Mouse (Mus musculus): ENCODE data around the gene Reck. TPM values are rescaled to one million over a fixed set of nuclear protein-coding genes. Genes with fewer than 3 reads are reported as not detected.

Reck gene
- polyA plus RNA-seq, 1 experiment from 2014 or later: 2.1 TPM

Other genes with a start within 250 kb of the Reck start
- 0.75 and 0.91 TPM in 2 replicates for gene Npr2, start 243.6 kb upstream of the Reck start, polyA plus RNA-seq (2015; fragmentation: Nextera tagmentation; extraction: Ambion mirVana)
- 0.14 and 0.66 TPM in 2 replicates for gene Spag8, start 221.9 kb upstream of the Reck start, polyA plus RNA-seq (2015; fragmentation: Nextera tagmentation; extraction: Ambion mirVana)
- gene Hint2, start 219.1 kb upstream of the Reck start, polyA plus RNA-seq (2015; fragmentation: Nextera tagmentation; extraction: Ambion mirVana): 74.1 and 74.7 TPM in 2 replicates
- gene Tmem8b, start 206.6 kb upstream of the Reck start, polyA plus RNA-seq (2015; fragmentation: Nextera tagmentation; extraction: Ambion mirVana): 0.76 and 1.1 TPM in 2 replicates
- 3.2 and 3.3 TPM in 2 replicates for gene Fam221b, start 206.4 kb upstream of the Reck start, polyA plus RNA-seq (2015; fragmentation: Nextera tagmentation; extraction: Ambion mirVana)
- not detected in 2 replicates for gene Olfr70, start 174.7 kb upstream of the Reck start, polyA plus RNA-seq (2015; fragmentation: Nextera tagmentation; extraction: Ambion mirVana)
- gene Olfr71, start 165.3 kb upstream of the Reck start, polyA plus RNA-seq (2015; fragmentation: Nextera tagmentation; extraction: Ambion mirVana): not detected in 2 replicates
- gene Hrct1, start 148.3 kb upstream of the Reck start, polyA plus RNA-seq (2015; fragmentation: Nextera tagmentation; extraction: Ambion mirVana): 1.1 and 1.5 TPM in 2 replicates
- gene Spaar, start 145.5 kb upstream of the Reck start, polyA plus RNA-seq (2015; fragmentation: Nextera tagmentation; extraction: Ambion mirVana): 0.28 and 0.43 TPM in 2 replicates
- not detected in 2 replicates for gene Olfr159, start 104.5 kb upstream of the Reck start, polyA plus RNA-seq (2015; fragmentation: Nextera tagmentation; extraction: Ambion mirVana)
- gene Olfr156, start 51.6 kb upstream of the Reck start, polyA plus RNA-seq (2015; fragmentation: Nextera tagmentation; extraction: Ambion mirVana): not detected in 2 replicates
- 0.03 TPM in 1 of 2 replicates, not detected in the other for gene Olfr157, start 35.3 kb upstream of the Reck start, polyA plus RNA-seq (2015; fragmentation: Nextera tagmentation; extraction: Ambion mirVana)
- not detected in 2 replicates for gene Olfr155, start 24.0 kb upstream of the Reck start, polyA plus RNA-seq (2015; fragmentation: Nextera tagmentation; extraction: Ambion mirVana)
- 32.8 and 36.7 TPM in 2 replicates for gene Glipr2, start 81.9 kb downstream of the Reck start, polyA plus RNA-seq (2015; fragmentation: Nextera tagmentation; extraction: Ambion mirVana)
- gene Ccin, start 108.0 kb downstream of the Reck start, polyA plus RNA-seq (2015; fragmentation: Nextera tagmentation; extraction: Ambion mirVana): not detected in 2 replicates
- gene Clta, start 128.9 kb downstream of the Reck start, polyA plus RNA-seq (2015; fragmentation: Nextera tagmentation; extraction: Ambion mirVana): 251 and 260 TPM in 2 replicates
- 33.8 and 39.2 TPM in 2 replicates for gene Gne, start 208.6 kb downstream of the Reck start, polyA plus RNA-seq (2015; fragmentation: Nextera tagmentation; extraction: Ambion mirVana)

All from thymus, postnatal 0 days (tissue).